Mouse (Mus musculus) CD4-positive naive resting alpha-beta T cell, adult 57 days (primary cell): Measurements from ENCODE around the gene Gm12117. TPM values are rescaled to one million over a fixed set of nuclear protein-coding genes. Genes with fewer than 3 reads are reported as not detected.

ENCODE experiments used
- total RNA-seq: library from RNA; stranded (reverse); gene quantifications from one replicate; pipeline ENCODE4 v1.2.4, GENCODE M21; 2023

The Gm12117 gene
- total RNA-seq: not detected

GRCm38 (mm10) chr11:33276637-33277036, at the start of gene Gm12117:
Gm12117 (minus strand) TSS chr11:33276737.

Other genes with a start within 250 kb of the Gm12117 start
- gene Fgf18, start 129.3 kb downstream of the Gm12117 start, total RNA-seq: not detected
- 706 TPM for gene Npm1, start 113.5 kb downstream of the Gm12117 start, total RNA-seq
- gene Tlx3, start 73.1 kb downstream of the Gm12117 start, total RNA-seq: not detected
- gene Ranbp17, start 237.0 kb upstream of the Gm12117 start, total RNA-seq: not detected